Mouse (Mus musculus) heart, embryonic 10.5 days (tissue): Measurements from ENCODE around the gene Pik3cd. TPM values are rescaled to one million over a fixed set of nuclear protein-coding genes. Genes with fewer than 3 reads are reported as not detected.
A peak's percentile ranks its signal among the peaks of the same experiment; 100 is the strongest.

Experiments used
- DNase-seq: peaks from one replicate; pipeline ENCODE4 v3.0.0-alpha.2; 2017; ENCODE audit warnings: low spot score
- H3K27ac ChIP-seq: fragments of 300-500 bp; sonication (generic); 2 replicates; pipeline ENCODE4 v1.5.1; 2016; ENCODE audit warnings: mild to moderate bottlenecking
- H3K27me3 ChIP-seq: fragments of 300-500 bp; sonication (generic); 2 replicates; pipeline ENCODE4 v1.6.1; 2016; ENCODE audit warnings: mild to moderate bottlenecking; ENCODE audit not compliant: poor library complexity, insufficient read depth, severe bottlenecking
- H3K36me3 ChIP-seq: fragments of 300-500 bp; sonication (generic); 2 replicates; pipeline ENCODE4 v1.6.1; 2016; ENCODE audit warnings: mild to moderate bottlenecking, moderate library complexity
- H3K4me1 ChIP-seq: fragments of 300-500 bp; sonication (generic); 2 replicates; pipeline ENCODE4 v1.6.1; 2016; ENCODE audit warnings: mild to moderate bottlenecking
- H3K4me3 ChIP-seq: fragments of 300-500 bp; sonication (generic); 2 replicates; pipeline ENCODE4 v1.5.1; 2016; ENCODE audit warnings: mild to moderate bottlenecking, moderate library complexity
- H3K9me3 ChIP-seq: fragments of 300-500 bp; sonication (generic); 2 replicates; pipeline ENCODE4 v1.6.1; 2016; ENCODE audit warnings: mild to moderate bottlenecking, moderate library complexity
- WGBS: fragments of 180-500 bp; shearing (Covaris S2); methylation state at CpG from one replicate; pipeline ENCODE4 v1.1.7; 2016; 5-methylcytosine and 5-hydroxymethylcytosine counted together
- microRNA-seq: library from miRNA; unstranded; fragments of <30 nt; microRNA quantifications from one replicate; pipeline ENCODE4, GENCODE M21; 2017
- polyA plus RNA-seq: library from polyadenylated mRNA; unstranded; fragments of >200 nt; fragmentation: Nextera tagmentation; extraction: Ambion mirVana; gene quantifications from 2 replicates; pipeline ENCODE4 v1.2.1, GENCODE M21; 2016

The Pik3cd gene
- polyA plus RNA-seq, 1 experiment from 2014 or later, result 4.8 TPM

GRCm38 (mm10) chr4:149604518-149604917 lies 97.9 kb downstream of the Pik3cd start:
- Histone ChIP-seq H3K9me3 (no peaks in the 10 kb centered on the region), H3K27me3 (no peaks in the 10 kb centered on the region), H3K36me3 (no peaks in the 10 kb centered on the region), H3K27ac (no peak overlapping the region), H3K4me1 (peaks cover 51% of the 10 kb centered on the region), H3K4me3 (no peak overlapping the region)
- no peak for DNase-seq
- 71% methylated on average over 3 of the region's 3 CpGs for WGBS

- H3K36me3 ChIP-seq, result no peaks in the 10 kb centered on the region
- 56% methylated on average over 1 of the region's 1 CpGs for WGBS
- no peaks in the 10 kb centered on the region for H3K27me3 ChIP-seq
- no peak overlapping the region for H3K4me3 ChIP-seq
- DNase-seq, result no peak
- peaks cover 51% of the 10 kb centered on the region for H3K4me1 ChIP-seq
- H3K27ac ChIP-seq, result no peak overlapping the region
- no peaks in the 10 kb centered on the region for H3K9me3 ChIP-seq
These were observed 98.5 kb downstream of the Pik3cd start for GRCm38 (mm10) chr4:149603860-149604259.

- 72% methylated on average over 7 of the region's 7 CpGs for WGBS
- H3K27ac ChIP-seq, result no peak overlapping the region
These were observed 100.1 kb downstream of the Pik3cd start for GRCm38 (mm10) chr4:149602236-149602635.

GRCm38 (mm10) chr4:149601484-149601883 lies 100.9 kb downstream of the Pik3cd start:
- no peak for DNase-seq
- Histone ChIP-seq H3K9me3 (no peaks in the 10 kb centered on the region), H3K4me1 (peaks cover 36% of the 10 kb centered on the region), H3K4me3 (0 out of 2 replicates have a peak overlapping the region, but pooled peaks have one; percentile 12), H3K27ac (peak overlapping the region; percentile 47; the same call in 1 of the 2 replicates), H3K36me3 (no peaks in the 10 kb centered on the region), H3K27me3 (no peaks in the 10 kb centered on the region)
- 27% methylated on average over 4 of the region's 4 CpGs for WGBS

More at GRCm38 (mm10) chr4:149602236-149602635, 100.1 kb downstream of the Pik3cd start:
- H3K4me3 ChIP-seq, result no peak overlapping the region
- peaks cover 43% of the 10 kb centered on the region for H3K4me1 ChIP-seq
- H3K9me3 ChIP-seq, result no peaks in the 10 kb centered on the region
- no peaks in the 10 kb centered on the region for H3K27me3 ChIP-seq
- H3K36me3 ChIP-seq, result no peaks in the 10 kb centered on the region
- no peak for DNase-seq

- peaks cover 33% of the 10 kb centered on the region for H3K4me1 ChIP-seq
- 71% methylated on average over 4 of the region's 4 CpGs for WGBS
- no peak for DNase-seq
These were observed 102.2 kb downstream of the Pik3cd start for GRCm38 (mm10) chr4:149600130-149600529.

GRCm38 (mm10) chr4:149599549-149599948 lies 102.8 kb downstream of the Pik3cd start:
- Histone ChIP-seq H3K4me3 (no peak overlapping the region), H3K27me3 (no peaks in the 10 kb centered on the region), H3K36me3 (no peaks in the 10 kb centered on the region; the same call in 1 of the 2 replicates), H3K4me1 (peaks cover 33% of the 10 kb centered on the region), H3K9me3 (no peaks in the 10 kb centered on the region), H3K27ac (no peak overlapping the region)
- no peak for DNase-seq
- WGBS, result 92% methylated on average over 6 of the region's 6 CpGs

More at GRCm38 (mm10) chr4:149600130-149600529, 102.2 kb downstream of the Pik3cd start:
- Histone ChIP-seq H3K4me3 (no peak overlapping the region), H3K27ac (no peak overlapping the region), H3K9me3 (no peaks in the 10 kb centered on the region), H3K36me3 (no peaks in the 10 kb centered on the region; the same call in 1 of the 2 replicates), H3K27me3 (no peaks in the 10 kb centered on the region)

Small RNA genes lying within 50 kb of the gene (microRNA-seq; reads per million reads assigned to microRNA genes)
- gene Mir7023, result not detected

Other genes starting within 250 kb of the Pik3cd start
- 0.67 and 1.3 TPM in 2 replicates for gene Rbp7, start 247.6 kb downstream of the Pik3cd start, polyA plus RNA-seq
- gene Tmem274, start 225.2 kb downstream of the Pik3cd start, polyA plus RNA-seq, result 0.30 and 0.49 TPM in 2 replicates
- 15.9 and 16.9 TPM in 2 replicates for gene Nmnat1, start 217.4 kb downstream of the Pik3cd start, polyA plus RNA-seq
- 38.1 and 46.4 TPM in 2 replicates for gene Lzic, start 217.3 kb downstream of the Pik3cd start, polyA plus RNA-seq
- gene Ctnnbip1, start 184.3 kb downstream of the Pik3cd start, polyA plus RNA-seq, result 40.1 and 49.9 TPM in 2 replicates
- gene Clstn1, start 116.1 kb downstream of the Pik3cd start, polyA plus RNA-seq, result 19.1 and 23.3 TPM in 2 replicates
- 43.1 and 54.0 TPM in 2 replicates for gene Tmem201, start 35.5 kb upstream of the Pik3cd start, polyA plus RNA-seq
- 9.0 and 15.5 TPM in 2 replicates for gene Slc25a33, start 71.7 kb upstream of the Pik3cd start, polyA plus RNA-seq